Mouse (Mus musculus): Measurements from ENCODE around the gene Mtss1l. TPM values are rescaled to one million over a fixed set of nuclear protein-coding genes. Genes with fewer than 3 reads are reported as not detected.

Mtss1l gene
- polyA plus RNA-seq, 2 experiments, result 19.1 to 78.7 TPM

GRCm38 (mm10) chr8:110694826-110695225, 26.4 kb upstream of the Mtss1l start:
- Histone ChIP-seq H3K9ac (ENCODE audit: low read depth, low read length, severe bottlenecking) (no peak overlapping the region), H3K4me3 (replicated peaks; ENCODE audit: low read length) (no peak overlapping the region), H3K4me1 (ENCODE audit: control insufficient read depth, insufficient read depth, low read length) (peaks cover 5% of the 10 kb centered on the region), H3K9me3 (ENCODE audit: control insufficient read depth, low read length) (no peaks in the 10 kb centered on the region), H3K27ac (replicated peaks; ENCODE audit: low read depth, low read length) (0 out of 2 replicates have a peak overlapping the region, but pooled peaks have one; percentile 61), H3K27me3 (ENCODE audit: control insufficient read depth, insufficient read depth, low read length) (no peaks in the 10 kb centered on the region), H3K4me2 (replicated peaks; ENCODE audit: low read depth, low read length, severe bottlenecking) (no peak overlapping the region), H3K36me3 (ENCODE audit: control insufficient read depth, insufficient read depth, low read length) (peaks cover 6% of the 10 kb centered on the region; the same call in 1 of the 2 replicates)
- TF ChIP-seq POLR2A (IDR thresholded peaks at IDR 0.05; ENCODE audit: borderline replicate concordance, extremely low read depth, insufficient read depth, insufficient read length), result no peak
- no peak for ATAC-seq (ENCODE audit: low FRiP score, low read depth)
- no peak for DNase-seq (ENCODE audit: low spot score)
- 73% methylated on average over 4 of the region's 4 CpGs for WGBS

GRCm38 (mm10) chr8:110695431-110695830, 25.8 kb upstream of the Mtss1l start:
- no peak overlapping the region for H3K4me2 ChIP-seq (replicated peaks; ENCODE audit: low read depth, low read length, severe bottlenecking)
- H3K36me3 ChIP-seq (ENCODE audit: control insufficient read depth, insufficient read depth, low read length), result peaks cover 6% of the 10 kb centered on the region; the same call in 1 of the 2 replicates
- no peaks in the 10 kb centered on the region for H3K9me3 ChIP-seq (ENCODE audit: control insufficient read depth, low read length)
- ATAC-seq (ENCODE audit: low FRiP score, low read depth), result no peak
- no peak overlapping the region for H3K9ac ChIP-seq (ENCODE audit: low read depth, low read length, severe bottlenecking)
- WGBS, result 83% methylated on average over 5 of the region's 5 CpGs
- H3K27ac ChIP-seq (replicated peaks; ENCODE audit: low read depth, low read length), result no peak overlapping the region
- DNase-seq (ENCODE audit: low spot score), result no peak
- no peaks in the 10 kb centered on the region for H3K27me3 ChIP-seq (ENCODE audit: control insufficient read depth, insufficient read depth, low read length)
- TF ChIP-seq POLR2A (IDR thresholded peaks at IDR 0.05; ENCODE audit: borderline replicate concordance, extremely low read depth, insufficient read depth, insufficient read length), result no peak
- H3K4me3 ChIP-seq (replicated peaks; ENCODE audit: low read length), result no peak overlapping the region
- H3K4me1 ChIP-seq (ENCODE audit: control insufficient read depth, insufficient read depth, low read length), result peaks cover 5% of the 10 kb centered on the region

- peaks cover 5% of the 10 kb centered on the region for H3K4me1 ChIP-seq (ENCODE audit: control insufficient read depth, insufficient read depth, low read length)
- DNase-seq (ENCODE audit: low spot score) (no peak), ATAC-seq (ENCODE audit: low FRiP score, low read depth) (no peak)
- no peak overlapping the region for H3K4me2 ChIP-seq (replicated peaks; ENCODE audit: low read depth, low read length, severe bottlenecking)
- peaks cover 6% of the 10 kb centered on the region; the same call in 1 of the 2 replicates for H3K36me3 ChIP-seq (ENCODE audit: control insufficient read depth, insufficient read depth, low read length)
- no peaks in the 10 kb centered on the region for H3K9me3 ChIP-seq (ENCODE audit: control insufficient read depth, low read length)
- 79% methylated on average over 4 of the region's 4 CpGs for WGBS
- no peak overlapping the region for H3K9ac ChIP-seq (ENCODE audit: low read depth, low read length, severe bottlenecking)
- TF ChIP-seq POLR2A (IDR thresholded peaks at IDR 0.05; ENCODE audit: borderline replicate concordance, extremely low read depth, insufficient read depth, insufficient read length), result no peak
- no peak overlapping the region for H3K27ac ChIP-seq (replicated peaks; ENCODE audit: low read depth, low read length)
- no peak overlapping the region for H3K4me3 ChIP-seq (replicated peaks; ENCODE audit: low read length)
- H3K27me3 ChIP-seq (ENCODE audit: control insufficient read depth, insufficient read depth, low read length), result no peaks in the 10 kb centered on the region
Measured at GRCm38 (mm10) chr8:110696051-110696450, 25.2 kb upstream of the Mtss1l start.

- TF ChIP-seq POLR2A (IDR thresholded peaks at IDR 0.05; ENCODE audit: borderline replicate concordance, extremely low read depth, insufficient read depth, insufficient read length), result no peak
- Histone ChIP-seq H3K9me3 (ENCODE audit: control insufficient read depth, low read length) (no peaks in the 10 kb centered on the region), H3K27ac (replicated peaks; ENCODE audit: low read depth, low read length) (no peak overlapping the region), H3K27me3 (ENCODE audit: control insufficient read depth, insufficient read depth, low read length) (no peaks in the 10 kb centered on the region), H3K4me1 (ENCODE audit: control insufficient read depth, insufficient read depth, low read length) (peaks cover 12% of the 10 kb centered on the region), H3K9ac (ENCODE audit: low read depth, low read length, severe bottlenecking) (no peak overlapping the region), H3K36me3 (ENCODE audit: control insufficient read depth, insufficient read depth, low read length) (peaks cover 6% of the 10 kb centered on the region; the same call in 1 of the 2 replicates), H3K4me3 (replicated peaks; ENCODE audit: low read length) (no peak overlapping the region), H3K4me2 (replicated peaks; ENCODE audit: low read depth, low read length, severe bottlenecking) (no peak overlapping the region)
- DNase-seq (ENCODE audit: low spot score) (no peak), ATAC-seq (ENCODE audit: low FRiP score, low read depth) (no peak)
- WGBS, result 84% methylated on average over 5 of the region's 5 CpGs
Measured at GRCm38 (mm10) chr8:110697571-110697970, 23.7 kb upstream of the Mtss1l start.

GRCm38 (mm10) chr8:110698098-110698497, 23.2 kb upstream of the Mtss1l start:
- no peaks in the 10 kb centered on the region for H3K9me3 ChIP-seq (ENCODE audit: control insufficient read depth, low read length)
- DNase-seq (ENCODE audit: low spot score), result no peak
- H3K4me1 ChIP-seq (ENCODE audit: control insufficient read depth, insufficient read depth, low read length), result peaks cover 17% of the 10 kb centered on the region
- H3K27ac ChIP-seq (replicated peaks; ENCODE audit: low read depth, low read length), result no peak overlapping the region
- peaks cover 6% of the 10 kb centered on the region; the same call in 1 of the 2 replicates for H3K36me3 ChIP-seq (ENCODE audit: control insufficient read depth, insufficient read depth, low read length)
- no peaks in the 10 kb centered on the region for H3K27me3 ChIP-seq (ENCODE audit: control insufficient read depth, insufficient read depth, low read length)
- H3K4me3 ChIP-seq (replicated peaks; ENCODE audit: low read length), result no peak overlapping the region
- ATAC-seq (ENCODE audit: low FRiP score, low read depth), result no peak
- no peak overlapping the region for H3K4me2 ChIP-seq (replicated peaks; ENCODE audit: low read depth, low read length, severe bottlenecking)
- no peak overlapping the region for H3K9ac ChIP-seq (ENCODE audit: low read depth, low read length, severe bottlenecking)
- WGBS, result 84% methylated on average over 1 of the region's 1 CpGs
- no peak for TF ChIP-seq POLR2A (IDR thresholded peaks at IDR 0.05; ENCODE audit: borderline replicate concordance, extremely low read depth, insufficient read depth, insufficient read length)

GRCm38 (mm10) chr8:110699501-110699900, 21.8 kb upstream of the Mtss1l start:
- no peak for ATAC-seq (ENCODE audit: low FRiP score, low read depth)

More at GRCm38 (mm10) chr8:110699501-110699900, 21.8 kb upstream of the Mtss1l start:
- 70% methylated on average over 7 of the region's 7 CpGs for WGBS
- H3K9me3 ChIP-seq (ENCODE audit: control insufficient read depth, low read length), result no peaks in the 10 kb centered on the region
- H3K27me3 ChIP-seq (ENCODE audit: control insufficient read depth, insufficient read depth, low read length), result no peaks in the 10 kb centered on the region
- no peak overlapping the region for H3K27ac ChIP-seq (replicated peaks; ENCODE audit: low read depth, low read length)
- no peak for DNase-seq (ENCODE audit: low spot score)
- H3K4me2 ChIP-seq (replicated peaks; ENCODE audit: low read depth, low read length, severe bottlenecking), result no peak overlapping the region
- TF ChIP-seq POLR2A (IDR thresholded peaks at IDR 0.05; ENCODE audit: borderline replicate concordance, extremely low read depth, insufficient read depth, insufficient read length), result no peak
- no peak overlapping the region for H3K9ac ChIP-seq (ENCODE audit: low read depth, low read length, severe bottlenecking)
- no peak overlapping the region for H3K4me3 ChIP-seq (replicated peaks; ENCODE audit: low read length)
- H3K36me3 ChIP-seq (ENCODE audit: control insufficient read depth, insufficient read depth, low read length), result 0 out of 2 replicates have a peak, but pooled peaks cover 2% of the 10 kb centered on the region
- peaks cover 30% of the 10 kb centered on the region for H3K4me1 ChIP-seq (ENCODE audit: control insufficient read depth, insufficient read depth, low read length)
